Mouse (Mus musculus) thymus, postnatal 0 days (tissue): ENCODE measurements around the gene Dclk3. TPM values are rescaled to one million over a fixed set of nuclear protein-coding genes. Genes with fewer than 3 reads are reported as not detected.

ENCODE experiments used
- DNase-seq: peaks from one replicate; pipeline ENCODE4 v3.0.0-alpha.2; 2015; ENCODE audit warnings: low spot score
- polyA plus RNA-seq: library from polyadenylated mRNA; unstranded; fragments of >200 nt; fragmentation: Nextera tagmentation; extraction: Ambion mirVana; gene quantifications from 2 replicates; pipeline ENCODE4 v1.2.1, GENCODE M21; 2015

Dclk3 gene
- 0.12 and 0.17 TPM in 2 replicates for polyA plus RNA-seq

GRCm38 (mm10) chr9:111438904-111439835 lies at the start of gene Dclk3:
Dclk3 (plus strand) TSS chr9:111439081.
- DNase-seq: no peak

- no peak for DNase-seq
These were observed 48.9 kb upstream of the Dclk3 start for GRCm38 (mm10) chr9:111390016-111390415.

- no peak for DNase-seq
These were observed 47.8 kb upstream of the Dclk3 start for GRCm38 (mm10) chr9:111391036-111391435.

GRCm38 (mm10) chr9:111391926-111392442 lies 46.9 kb upstream of the Dclk3 start:
- no peak for DNase-seq

- no peak for DNase-seq
These were observed 43.6 kb upstream of the Dclk3 start for GRCm38 (mm10) chr9:111395265-111395664.

GRCm38 (mm10) chr9:111398059-111398458 lies 40.8 kb upstream of the Dclk3 start:
- no peak for DNase-seq

- DNase-seq: no peak
These were observed 38.8 kb upstream of the Dclk3 start for GRCm38 (mm10) chr9:111400089-111400488.

- no peak for DNase-seq
These were observed 35.7 kb upstream of the Dclk3 start for GRCm38 (mm10) chr9:111403159-111403558.

- DNase-seq: no peak
These were observed 34.4 kb upstream of the Dclk3 start for GRCm38 (mm10) chr9:111404346-111405079.

GRCm38 (mm10) chr9:111405080-111405428 lies 33.8 kb upstream of the Dclk3 start:
- DNase-seq: no peak

- no peak for DNase-seq
These were observed 30.9 kb upstream of the Dclk3 start for GRCm38 (mm10) chr9:111408012-111408411.

GRCm38 (mm10) chr9:111408427-111408826 lies 30.5 kb upstream of the Dclk3 start:
- no peak for DNase-seq

GRCm38 (mm10) chr9:111412471-111413160 lies 26.3 kb upstream of the Dclk3 start:
- no peak for DNase-seq

- no peak for DNase-seq
These were observed 17.0 kb upstream of the Dclk3 start for GRCm38 (mm10) chr9:111421862-111422261.

- DNase-seq: no peak
These were observed 16.3 kb upstream of the Dclk3 start for GRCm38 (mm10) chr9:111422567-111422966.

GRCm38 (mm10) chr9:111425113-111425512 lies 13.8 kb upstream of the Dclk3 start:
- DNase-seq: no peak

GRCm38 (mm10) chr9:111425952-111426351 lies 12.9 kb upstream of the Dclk3 start:
- no peak for DNase-seq

GRCm38 (mm10) chr9:111427891-111428555 lies 10.9 kb upstream of the Dclk3 start:
- DNase-seq: no peak

GRCm38 (mm10) chr9:111428698-111429362 lies 10.1 kb upstream of the Dclk3 start:
- DNase-seq: no peak

GRCm38 (mm10) chr9:111429363-111429750 lies 9.5 kb upstream of the Dclk3 start:
- no peak for DNase-seq
